Mouse (Mus musculus) layer of hippocampus, adult 2 months (tissue): ENCODE results near the gene Olfr971. TPM values are rescaled to one million over a fixed set of nuclear protein-coding genes. Genes with fewer than 3 reads are reported as not detected.
"Not testable (repeated sequence)": the region's sequence is repeated elsewhere in the genome, so short reads cannot be mapped to it uniquely, and the experiment has no call there.

Experiments used
- DNase-seq, 2 experiments: peaks; one replicate each; pipeline ENCODE4 v3.0.0; 2022; ENCODE audit warnings: low spot score in 2 of 2
- H3K27ac ChIP-seq: fragments of 200-600 bp; 2 replicates; pipeline ENCODE4 v1.8.1; 2022
- H3K4me3 ChIP-seq: fragments of 200-600 bp; 2 replicates; pipeline ENCODE4 v1.8.1; 2022; ENCODE audit warnings: mild to moderate bottlenecking
- CTCF ChIP-seq: fragments of 200-600 bp; conservative IDR thresholded peaks from 2 replicates; pipeline ENCODE4 v1.8.1; 2022; ENCODE audit warnings: antibody characterized with exemption, mild to moderate bottlenecking, moderate library complexity
- long read RNA-seq, 2 experiments: library from polyadenylated mRNA; stranded (forward); transcript quantifications; one replicate each; pipeline ENCODE4 v2.0.0; 2021; ENCODE audit warnings: borderline mapping rate in 2 of 2
- total RNA-seq, 2 experiments: library from RNA; stranded (reverse); gene quantifications; 2 replicates each; pipeline ENCODE4 v1.2.3; 2021

The Olfr971 gene
- total RNA-seq, result not detected
- long read RNA-seq, experiment 1, result 0 reads
- long read RNA-seq, experiment 2, result 0 reads

DNA sequence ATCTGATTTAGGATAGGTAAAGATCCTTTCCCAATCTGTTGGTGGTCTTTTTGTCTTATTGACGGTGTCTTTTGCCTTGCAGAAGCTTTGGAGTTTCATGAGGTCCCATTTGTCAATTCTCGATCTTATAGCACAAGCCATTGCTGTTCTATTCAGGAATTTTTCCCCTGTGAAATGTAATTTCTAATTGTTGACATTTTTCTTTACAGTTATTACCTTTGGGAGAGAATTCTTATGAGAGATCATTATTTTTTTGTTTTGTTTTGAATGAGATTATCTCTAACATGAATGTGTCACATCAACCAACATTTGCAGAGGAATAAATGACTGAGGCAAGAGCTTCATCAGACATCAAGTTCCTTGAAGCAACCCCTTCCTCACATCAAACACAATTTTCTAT is at the start of gene Olfr971:
Gene Olfr971 (plus strand): TSS at position 301 of the 400 bp plus-strand sequence.
- DNase-seq, result not testable (repeated sequence)

DNA sequence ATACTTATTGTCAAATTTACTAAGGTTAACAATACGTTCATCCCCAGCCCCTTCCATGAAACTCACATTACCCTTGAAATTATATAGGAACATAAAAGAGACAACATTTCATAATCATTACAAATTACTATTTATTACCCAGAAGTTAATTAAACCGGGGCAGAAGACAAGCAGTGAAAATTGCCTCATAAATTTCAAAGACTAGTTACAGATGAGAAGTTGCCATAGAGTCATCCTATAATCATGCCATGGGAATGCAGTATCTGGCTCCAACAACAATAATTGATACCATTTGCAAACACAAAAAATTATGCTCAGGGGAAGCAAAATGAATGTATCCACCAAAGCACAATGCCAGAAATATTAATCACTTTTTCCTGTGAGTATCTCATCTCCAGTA is 46.1 kb upstream of the Olfr971 start, which contains the start of gene Olfr969:
Gene Olfr969 (plus strand): TSS at position 388 of the 400 bp plus-strand sequence.
- no peak for TF ChIP-seq CTCF
- no peak within 1 kb of the TSS for H3K4me3 ChIP-seq
- no peak for DNase-seq
- no peak within 1 kb of the TSS for H3K27ac ChIP-seq

More for the DNA sequence above, at the start of gene Olfr971:
- not testable (repeated sequence) for H3K27ac ChIP-seq, H3K4me3 ChIP-seq

DNA sequence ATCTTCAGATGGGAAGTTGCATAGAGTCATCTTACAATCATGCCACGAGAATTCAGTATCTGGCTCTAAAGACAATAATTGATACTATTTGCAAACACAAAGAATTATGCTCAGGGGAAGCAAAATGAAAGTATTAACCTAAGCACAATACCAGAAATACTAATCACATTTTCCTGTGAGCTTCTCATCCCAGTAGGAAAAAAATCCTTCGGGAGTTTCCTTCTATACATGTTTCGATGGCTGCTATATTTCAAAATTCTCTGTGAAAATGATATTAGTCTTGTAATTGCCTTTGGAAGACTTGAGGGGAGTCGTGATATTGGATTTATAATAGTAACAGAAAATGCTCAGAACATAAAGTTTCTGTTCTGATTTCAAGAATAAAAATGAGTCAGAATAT is 28.1 kb upstream of the Olfr971 start, which contains the start of gene Olfr970:
Gene Olfr970 (plus strand): TSS at position 301 of the 400 bp plus-strand sequence.
- TF ChIP-seq CTCF, result no peak
- no peak for DNase-seq
- no peak within 1 kb of the TSS for H3K4me3 ChIP-seq
- no peak within 1 kb of the TSS for H3K27ac ChIP-seq

DNA sequence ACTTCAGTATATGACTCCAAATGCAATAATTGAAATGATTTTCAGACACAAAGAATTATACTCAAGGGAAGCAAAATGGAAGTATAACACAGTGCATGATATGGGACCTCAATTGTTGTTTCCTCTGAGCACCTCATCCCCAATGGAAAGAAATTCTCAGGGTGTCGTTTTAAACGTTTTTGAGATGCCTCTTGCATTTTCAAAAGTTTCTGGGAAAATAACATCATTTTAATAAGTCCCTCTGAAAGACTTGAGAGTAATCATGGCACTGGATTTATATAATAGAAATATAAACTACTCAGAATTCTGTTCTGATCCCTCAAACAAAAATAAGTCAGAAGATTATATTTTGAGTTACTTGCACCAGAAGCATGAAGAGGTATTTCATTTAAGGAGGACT is 29.4 kb downstream of the Olfr971 start, which contains the start of gene Olfr972:
Gene Olfr972 (plus strand): TSS at position 301 of the 400 bp plus-strand sequence.
- Histone ChIP-seq H3K4me3 (no peak within 1 kb of the TSS), H3K27ac (no peak within 1 kb of the TSS)
- no peak for DNase-seq
- TF ChIP-seq CTCF, result no peak

DNA sequence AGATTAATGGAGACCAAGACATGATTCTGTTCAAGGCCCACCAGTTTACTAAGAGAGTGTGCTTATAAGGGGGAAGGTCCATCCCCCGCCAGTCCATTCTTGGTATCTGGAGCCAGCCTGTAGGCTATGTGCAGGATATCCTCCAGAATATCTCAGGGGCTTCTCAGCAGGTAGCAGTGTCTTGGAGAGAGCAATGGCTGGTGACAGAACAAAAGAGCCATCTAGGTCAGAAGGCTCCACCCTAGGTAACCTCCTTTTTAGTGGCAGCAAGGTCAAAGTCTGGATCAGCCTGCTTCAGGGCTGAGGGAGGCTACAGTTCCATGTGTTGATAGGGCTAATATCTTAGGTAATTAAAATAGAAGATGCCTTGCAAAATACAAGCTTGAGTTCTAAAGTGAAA is 35.3 kb downstream of the Olfr971 start:
- DNase-seq, H3K27ac ChIP-seq, H3K4me3 ChIP-seq: not testable (repeated sequence)

DNA sequence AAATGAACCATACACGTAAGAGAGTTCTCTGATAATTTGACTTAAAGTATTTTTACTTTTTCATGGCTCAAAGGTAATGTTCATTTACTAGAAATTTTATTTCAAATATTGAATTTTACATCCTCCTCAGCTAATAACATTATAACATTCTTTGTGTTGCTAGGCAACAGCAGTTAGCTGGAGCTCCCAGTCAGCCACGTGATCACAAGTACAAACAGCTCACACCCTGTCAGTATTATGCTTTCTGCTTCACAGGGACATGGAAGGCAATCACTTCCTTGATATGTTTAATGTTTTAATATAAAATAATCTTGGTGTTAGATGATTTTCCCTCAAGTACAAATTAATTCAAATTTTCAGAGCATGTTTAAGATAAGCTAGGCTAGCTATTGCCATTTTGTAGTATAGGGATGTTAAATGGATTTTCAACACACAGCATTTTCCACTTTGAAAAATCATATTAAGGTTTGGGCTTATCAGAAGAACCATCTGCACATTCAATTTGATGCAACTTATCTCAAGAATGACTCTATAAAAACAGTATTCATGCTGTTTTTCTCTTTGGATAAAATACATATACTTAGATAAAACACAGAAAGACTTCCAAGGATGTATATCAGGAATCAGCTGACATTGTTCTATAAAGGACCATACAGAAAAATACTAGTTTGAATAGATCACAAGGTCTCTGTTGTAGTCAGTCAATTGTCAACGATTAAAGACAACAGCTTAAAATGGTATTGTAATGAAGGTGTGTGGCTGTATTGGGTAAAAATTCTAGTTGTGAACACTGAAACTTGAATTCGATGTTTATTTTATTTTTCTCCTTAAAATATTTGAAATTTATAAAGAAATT is 41.1 kb downstream of the Olfr971 start:
- not testable (repeated sequence) for DNase-seq

More for the DNA sequence above, 41.1 kb downstream of the Olfr971 start:
- not testable (repeated sequence) for H3K4me3 ChIP-seq, H3K27ac ChIP-seq

Other genes with a start within 250 kb of the Olfr971 start
- gene AW551984, start 232.5 kb upstream of the Olfr971 start, total RNA-seq, result 1 to 10 TPM; 3.3 to 4.1 TPM
- gene Olfr148, start 226.2 kb upstream of the Olfr971 start, total RNA-seq, result not detected
- not detected for gene Olfr960, start 215.5 kb upstream of the Olfr971 start, total RNA-seq
- gene Olfr961, start 191.8 kb upstream of the Olfr971 start, total RNA-seq, result not detected
- not detected for gene Olfr963, start 169.7 kb upstream of the Olfr971 start, total RNA-seq
- not detected for gene Olfr149, start 129.8 kb upstream of the Olfr971 start, total RNA-seq
- not detected for gene Olfr965, start 125.5 kb upstream of the Olfr971 start, total RNA-seq
- gene Olfr150, start 105.9 kb upstream of the Olfr971 start, total RNA-seq, result not detected
- gene Olfr967, start 90.6 kb upstream of the Olfr971 start, total RNA-seq, result under 1 TPM in 1 of 2 experiments, not detected in 1; 0.41 TPM
- not detected for gene Olfr968, start 53.6 kb upstream of the Olfr971 start, total RNA-seq
- gene Olfr969, start 45.9 kb upstream of the Olfr971 start, total RNA-seq, result not detected
- not detected for gene Olfr970, start 28.0 kb upstream of the Olfr971 start, total RNA-seq
- not detected for gene Olfr972, start 29.5 kb downstream of the Olfr971 start, total RNA-seq
- gene Olfr229, start 70.5 kb downstream of the Olfr971 start, total RNA-seq, result not detected
- not detected for gene Olfr974, start 100.6 kb downstream of the Olfr971 start, total RNA-seq
- not detected for gene Olfr975, start 115.2 kb downstream of the Olfr971 start, total RNA-seq
- not detected for gene Olfr976, start 124.3 kb downstream of the Olfr971 start, total RNA-seq
- not detected for gene Olfr978, start 155.2 kb downstream of the Olfr971 start, total RNA-seq
- gene Olfr979, start 166.6 kb downstream of the Olfr971 start, total RNA-seq, result not detected
- gene Olfr980, start 172.7 kb downstream of the Olfr971 start, total RNA-seq, result not detected
- not detected for gene Olfr981, start 184.6 kb downstream of the Olfr971 start, total RNA-seq
- gene Olfr982, start 237.0 kb downstream of the Olfr971 start, total RNA-seq, result not detected